Mouse (Mus musculus) embryonic facial prominence, embryonic 11.5 days (tissue): ENCODE measurements around the gene Neurog3. TPM values are rescaled to one million over a fixed set of nuclear protein-coding genes. Genes with fewer than 3 reads are reported as not detected.

ENCODE experiments used
- ATAC-seq: fragments of 200-750 bp; cut with Nextera tagmentation; replicated peaks from 2 replicates; pipeline ENCODE4 v1.8.0; 2017; ENCODE audit warnings: low read depth; ENCODE audit not compliant: insufficient number of reproducible peaks, low FRiP score, low TSS enrichment
- DNase-seq: peaks from one replicate; pipeline ENCODE4 v3.0.0-alpha.2; 2015; ENCODE audit warnings: low spot score
- H3K27ac ChIP-seq: fragments of 300-500 bp; sonication (generic); replicated peaks from 2 replicates; pipeline ENCODE4 v1.5.1; 2014; ENCODE audit warnings: mild to moderate bottlenecking, low read depth, low read length, control low read depth
- H3K27me3 ChIP-seq: fragments of 300-500 bp; sonication (generic); 2 replicates; pipeline ENCODE4 v1.6.1; 2014; ENCODE audit warnings: mild to moderate bottlenecking, low read length, moderate library complexity, mixed read lengths; ENCODE audit not compliant: control insufficient read depth, insufficient read depth
- H3K36me3 ChIP-seq: fragments of 300-500 bp; sonication (generic); replicated peaks from 2 replicates; pipeline ENCODE4 v1.6.1; 2014; ENCODE audit warnings: low read depth, mild to moderate bottlenecking, low read length, moderate library complexity, mixed read lengths; ENCODE audit not compliant: control insufficient read depth, insufficient read depth
- H3K4me1 ChIP-seq: fragments of 300-500 bp; sonication (generic); 2 replicates; pipeline ENCODE4 v1.6.1; 2014; ENCODE audit warnings: low read length, mixed read lengths; ENCODE audit not compliant: control insufficient read depth, insufficient read depth
- H3K4me2 ChIP-seq: fragments of 300-500 bp; sonication (generic); 2 replicates; pipeline ENCODE4 v1.6.1; 2014; ENCODE audit warnings: low read depth, mild to moderate bottlenecking, control low read depth, low read length, moderate library complexity
- H3K4me3 ChIP-seq: fragments of 300-500 bp; sonication (generic); 2 replicates; pipeline ENCODE4 v1.5.1; 2014; ENCODE audit warnings: low read depth, low read length, control low read depth
- H3K9ac ChIP-seq: fragments of 300-500 bp; sonication (generic); replicated peaks from 2 replicates; pipeline ENCODE4 v1.6.1; 2014; ENCODE audit warnings: mild to moderate bottlenecking, control low read depth, low read length
- H3K9me3 ChIP-seq: fragments of 300-500 bp; sonication (generic); replicated peaks from 2 replicates; pipeline ENCODE4 v1.6.1; 2016; ENCODE audit warnings: mild to moderate bottlenecking, low read length, inconsistent platforms, mixed read lengths; ENCODE audit not compliant: control insufficient read depth
- WGBS: fragments of 180-500 bp; shearing (Covaris S2); extraction: QIAGEN DNeasy Blood & Tissue Kit; methylation state at CpG from one replicate; pipeline ENCODE4 v1.1.7; 2014; 5-methylcytosine and 5-hydroxymethylcytosine counted together
- polyA plus RNA-seq: library from polyadenylated mRNA; unstranded; fragments of >200 nt; fragmentation: Nextera tagmentation; extraction: Ambion mirVana; gene quantifications from 2 replicates; pipeline ENCODE4 v1.2.1, GENCODE M21; 2014

Neurog3 gene
- polyA plus RNA-seq, 1 experiment from 2014 or later = 1.2 TPM

DNA sequence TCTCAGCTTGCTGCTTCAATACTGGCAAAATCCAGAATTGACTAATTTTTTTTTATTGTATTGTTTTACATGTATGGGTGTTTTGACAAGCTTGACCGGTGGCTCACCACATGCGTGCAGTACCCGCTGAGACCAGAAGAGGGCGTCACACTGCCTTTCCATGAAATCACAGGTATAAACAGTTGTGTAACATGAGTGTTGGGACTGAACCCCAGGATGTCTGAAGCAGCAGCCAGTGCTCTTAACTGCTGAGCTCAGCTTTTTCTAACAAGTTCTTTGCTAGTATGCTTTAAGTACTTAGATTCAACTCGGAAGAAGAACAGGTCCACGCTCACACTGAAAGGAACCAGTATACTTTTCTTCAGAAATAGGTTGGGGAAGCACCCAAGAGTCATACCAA lies 5.8 kb upstream of the Neurog3 start:
- Histone ChIP-seq H3K4me1 (no peaks in the 10 kb centered on the region), H3K9me3 (no peaks in the 10 kb centered on the region), H3K36me3 (no peaks in the 10 kb centered on the region), H3K4me2 (no peak overlapping the region), H3K4me3 (no peak overlapping the region), H3K9ac (no peak overlapping the region), H3K27ac (no peak overlapping the region), H3K27me3 (peaks cover 51% of the 10 kb centered on the region)
- ATAC-seq (no peak), DNase-seq (no peak)
- WGBS = 43% methylated on average over 6 of the region's 6 CpGs

DNA sequence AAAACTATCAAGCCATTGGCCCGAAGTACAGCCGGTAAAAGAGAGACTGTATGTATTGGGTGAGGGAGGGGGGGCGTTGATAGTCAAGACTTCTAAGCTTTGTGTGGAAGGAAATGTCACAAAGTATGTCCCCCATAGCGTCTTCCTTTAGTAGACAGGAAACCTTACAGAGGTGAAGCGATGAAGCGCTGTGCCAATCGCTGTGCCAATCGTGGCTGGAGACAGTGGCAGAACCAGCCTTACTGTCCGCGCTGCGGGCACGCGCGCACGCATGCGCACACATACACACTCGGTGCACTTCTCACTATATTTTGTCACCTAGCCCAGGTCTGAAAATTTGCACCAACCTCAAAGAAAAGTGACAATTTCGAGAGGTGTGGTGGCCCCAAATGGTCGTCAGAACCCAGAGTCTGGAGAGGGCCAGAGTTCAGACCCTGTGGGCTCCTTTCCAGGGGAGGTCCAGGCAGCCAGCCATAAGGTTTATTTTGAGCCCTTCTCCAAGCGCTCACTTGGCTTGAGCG lies 5.1 kb upstream of the Neurog3 start:
- WGBS = 43% methylated on average over 21 of the region's 21 CpGs
- Histone ChIP-seq H3K4me1 (no peaks in the 10 kb centered on the region), H3K27me3 (peaks cover 57% of the 10 kb centered on the region), H3K27ac (no peak overlapping the region), H3K36me3 (no peaks in the 10 kb centered on the region), H3K9ac (no peak overlapping the region), H3K4me3 (no peak overlapping the region), H3K9me3 (no peaks in the 10 kb centered on the region), H3K4me2 (no peak overlapping the region)
- ATAC-seq (no peak), DNase-seq (no peak)

DNA sequence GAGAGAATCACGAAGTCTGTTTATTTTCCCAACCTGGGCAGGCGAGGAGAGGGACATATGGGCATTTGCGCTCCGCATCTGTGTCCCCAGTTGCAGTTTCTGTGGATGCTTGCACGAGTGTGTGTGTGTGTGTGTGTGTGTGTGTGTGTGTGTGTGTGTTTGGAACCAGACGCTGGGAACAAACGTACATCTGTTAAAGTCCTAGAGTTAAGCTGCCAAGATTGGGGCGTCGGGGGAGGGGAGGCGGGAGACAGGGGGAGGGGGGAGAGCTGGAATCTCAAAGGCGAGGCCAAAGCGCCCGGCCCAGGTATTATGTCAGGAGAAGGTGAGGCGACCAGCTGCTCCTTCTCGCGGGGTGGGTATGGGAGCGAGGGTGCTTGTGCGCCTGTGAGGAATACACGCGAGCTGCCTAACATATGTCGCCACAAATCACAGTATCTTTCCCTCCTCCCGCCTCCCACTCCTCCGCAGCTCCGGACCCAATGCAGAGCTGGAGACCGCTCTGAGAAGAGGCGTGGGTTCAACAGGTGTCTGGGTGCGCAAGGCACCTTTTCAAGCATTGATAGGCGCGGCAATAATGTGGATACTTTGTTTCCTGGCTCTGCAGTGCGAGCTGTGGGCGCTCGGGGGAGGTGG lies 4.5 kb upstream of the Neurog3 start:
- ATAC-seq = no peak
- WGBS = 3% methylated on average over 31 of the region's 32 CpGs
- Histone ChIP-seq H3K36me3 (no peaks in the 10 kb centered on the region), H3K9me3 (no peaks in the 10 kb centered on the region), H3K9ac (no peak overlapping the region), H3K4me3 (no peak overlapping the region), H3K27me3 (peaks cover 64% of the 10 kb centered on the region), H3K4me2 (no peak overlapping the region), H3K27ac (no peak overlapping the region), H3K4me1 (no peaks in the 10 kb centered on the region; the same call in 1 of the 2 replicates)
- DNase-seq = no peak

DNA sequence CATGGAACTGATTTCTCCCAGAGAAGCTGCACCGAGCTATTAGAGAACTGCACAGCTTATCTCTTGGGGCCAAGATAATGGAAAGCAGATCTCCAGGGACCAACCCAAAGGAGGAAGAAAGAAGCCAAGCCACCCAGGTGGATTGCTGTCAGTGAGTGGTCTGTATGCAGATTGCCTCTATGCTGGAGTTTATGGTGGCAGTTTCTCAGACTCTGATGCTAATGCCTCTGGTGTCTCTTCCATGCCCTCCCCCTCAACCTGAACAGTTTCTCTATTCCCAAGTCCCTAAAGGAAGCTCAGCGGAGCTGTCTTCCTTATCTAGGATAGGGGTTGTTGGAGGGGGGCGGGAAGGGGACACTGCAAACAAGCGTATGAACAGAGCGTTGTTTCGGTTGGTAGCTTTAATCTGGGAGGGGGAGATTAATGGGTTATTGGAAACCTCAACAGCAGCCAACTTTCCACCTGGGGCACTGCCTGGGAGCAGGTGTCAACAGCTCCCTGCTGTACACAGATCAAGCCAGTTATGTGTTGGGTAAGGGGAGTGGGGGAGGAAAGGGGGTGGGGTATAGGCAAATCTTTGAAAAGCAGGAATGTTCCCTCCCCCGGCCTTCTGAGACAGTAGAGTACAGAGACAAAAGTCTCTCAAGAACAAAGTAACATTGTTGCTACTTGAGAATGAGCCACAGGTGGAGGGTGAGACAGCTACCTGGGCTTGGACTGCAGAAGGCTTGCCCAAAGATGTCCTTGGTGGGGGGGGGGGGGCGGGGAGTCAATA lies 3.0 kb downstream of the Neurog3 start:
- Histone ChIP-seq H3K4me2 (no peak overlapping the region), H3K9me3 (no peaks in the 10 kb centered on the region), H3K27me3 (peaks cover 61% of the 10 kb centered on the region), H3K4me1 (no peaks in the 10 kb centered on the region; the same call in 1 of the 2 replicates), H3K36me3 (no peaks in the 10 kb centered on the region), H3K27ac (no peak overlapping the region), H3K4me3 (no peak overlapping the region), H3K9ac (no peak overlapping the region)
- DNase-seq = no peak
- no peak for ATAC-seq
- WGBS = 4% methylated on average over 8 of the region's 8 CpGs

DNA sequence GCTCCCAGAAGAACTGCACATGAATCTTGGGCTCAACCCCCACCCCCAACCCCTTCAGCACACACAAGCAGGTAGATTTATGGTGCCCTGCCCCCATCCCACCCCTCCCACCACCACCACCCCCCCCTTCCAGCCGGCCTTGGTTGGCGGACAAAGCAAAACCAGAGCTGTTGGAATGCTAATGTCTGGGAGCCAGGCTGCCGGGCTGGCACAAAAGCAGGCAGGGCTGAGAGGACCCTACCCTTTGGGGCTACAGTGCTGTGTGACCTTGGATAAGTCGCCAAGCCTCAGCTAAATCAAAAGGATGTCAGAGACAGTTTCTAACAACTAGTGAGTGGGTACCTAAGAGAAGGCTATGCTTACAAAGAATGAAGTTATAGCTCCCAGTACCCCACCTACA lies 4.3 kb downstream of the Neurog3 start:
- peaks cover 49% of the 10 kb centered on the region for H3K27me3 ChIP-seq

DNA sequence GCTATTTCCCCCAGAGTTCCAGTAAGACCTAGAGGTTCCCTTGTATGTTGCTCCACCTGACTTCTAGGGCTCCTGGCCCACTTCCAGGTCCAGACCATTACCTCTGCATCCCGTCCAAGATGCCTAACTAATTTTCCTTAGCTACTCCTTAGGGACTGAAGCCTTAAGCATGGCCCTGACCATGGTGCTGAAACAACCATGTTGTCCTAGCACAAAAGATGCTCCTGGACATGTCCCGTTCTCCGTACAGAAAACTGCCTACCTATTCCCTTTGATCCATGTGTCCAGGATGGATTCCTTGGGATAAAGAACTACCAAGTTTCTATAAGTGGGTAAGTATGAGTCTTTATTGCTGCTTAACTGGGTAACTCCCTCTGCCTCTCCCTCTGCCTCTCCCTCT lies 5.2 kb downstream of the Neurog3 start:
- whole genome bisulfite sequencing = 14% methylated on average over 3 of the region's 3 CpGs
- H3K4me2 ChIP-seq = no peak overlapping the region
- peaks cover 40% of the 10 kb centered on the region for H3K27me3 ChIP-seq
- H3K4me3 ChIP-seq = no peak overlapping the region
- H3K4me1 ChIP-seq = no peaks in the 10 kb centered on the region; the same call in 1 of the 2 replicates
- no peaks in the 10 kb centered on the region for H3K36me3 ChIP-seq
- no peaks in the 10 kb centered on the region for H3K9me3 ChIP-seq
- no peak overlapping the region for H3K27ac ChIP-seq
- DNase-seq = peak; percentile 81
- no peak for ATAC-seq
- no peak overlapping the region for H3K9ac ChIP-seq

More for the DNA sequence above, 4.3 kb downstream of the Neurog3 start:
- WGBS = 4% methylated on average over 4 of the region's 4 CpGs
- Histone ChIP-seq H3K4me1 (no peaks in the 10 kb centered on the region; the same call in 1 of the 2 replicates), H3K36me3 (no peaks in the 10 kb centered on the region), H3K4me2 (no peak overlapping the region), H3K4me3 (no peak overlapping the region), H3K9ac (no peak overlapping the region), H3K27ac (no peak overlapping the region), H3K9me3 (no peaks in the 10 kb centered on the region)
- DNase-seq (no peak), ATAC-seq (no peak)

DNA sequence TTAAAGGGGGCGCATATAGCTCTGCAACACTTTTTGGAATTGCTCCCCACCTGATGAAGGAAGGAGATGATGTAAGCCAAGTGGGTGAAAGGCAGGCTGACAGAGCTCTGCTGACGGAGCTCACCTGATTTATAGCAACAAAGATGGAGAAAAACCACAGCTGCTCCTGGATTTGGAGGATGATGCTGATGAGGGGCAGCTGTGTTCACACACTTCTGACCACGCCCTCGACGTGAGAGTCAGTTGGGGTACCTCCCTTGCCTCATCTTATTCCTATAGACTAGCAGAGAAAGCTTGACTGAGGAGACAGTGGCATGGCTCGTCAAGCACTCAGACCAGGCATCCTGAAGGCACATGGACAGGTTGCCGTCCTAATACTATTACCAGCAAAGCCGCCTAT lies 10.9 kb downstream of the Neurog3 start, which contains the start of gene Fam241b:
Fam241b (minus strand) TSS at position 101 of the 400 bp plus-strand sequence.
- no peaks in the 10 kb centered on the region for H3K36me3 ChIP-seq
- H3K27me3 ChIP-seq = no peaks in the 10 kb centered on the region
- no peaks in the 10 kb centered on the region for H3K4me1 ChIP-seq
- ATAC-seq (no peak), DNase-seq (no peak)
- 67% methylated on average over 8 of the region's 8 CpGs for WGBS
- no peak within 1 kb of the TSS for H3K9ac ChIP-seq
- H3K27ac ChIP-seq = no peak within 1 kb of the TSS
- H3K4me3 ChIP-seq = no peak within 1 kb of the TSS
- no peaks in the 10 kb centered on the region for H3K9me3 ChIP-seq
- H3K4me2 ChIP-seq = no peak within 1 kb of the TSS

DNA sequence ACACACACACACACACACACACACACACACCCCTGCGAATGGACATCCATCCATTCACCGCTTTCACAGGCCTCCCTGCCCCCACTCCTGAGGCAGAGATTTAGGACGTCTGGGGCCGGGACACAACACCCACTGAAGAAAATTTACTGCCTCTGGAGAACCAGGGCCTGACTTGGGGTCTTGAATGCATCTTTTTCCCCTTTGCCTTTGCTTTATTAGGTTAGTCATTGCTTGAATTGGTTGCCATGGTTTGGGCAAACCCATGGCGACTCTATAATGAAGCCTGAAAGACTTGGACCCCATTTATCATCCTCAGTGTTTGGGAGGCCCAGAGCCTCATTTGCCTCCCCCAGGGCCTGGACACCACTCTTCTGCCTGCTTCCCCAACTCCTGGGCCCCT lies 13.1 kb downstream of the Neurog3 start:
- no peak overlapping the region for H3K4me3 ChIP-seq
- no peaks in the 10 kb centered on the region for H3K9me3 ChIP-seq
- ATAC-seq (no peak), DNase-seq (no peak)
- WGBS = 70% methylated on average over 5 of the region's 5 CpGs
- H3K27me3 ChIP-seq = no peaks in the 10 kb centered on the region; the same call in 1 of the 2 replicates
- H3K4me1 ChIP-seq = no peaks in the 10 kb centered on the region
- no peak overlapping the region for H3K4me2 ChIP-seq
- no peaks in the 10 kb centered on the region for H3K36me3 ChIP-seq
- H3K9ac ChIP-seq = no peak overlapping the region
- H3K27ac ChIP-seq = no peak overlapping the region
